8 mouse cellular contexts compared by ENCODE assay signal in genomic region chr11:100860198-100861048, GRCm38 (mm10). TPM values are rescaled to one million over a fixed set of nuclear protein-coding genes. Genes with fewer than 3 reads are reported as not detected.
DNase-seq lines count a peak whose midpoint lies in the region; ATAC-seq lines count a peak whose summit lies in the region.

No protein-coding gene starts in this region.

- peaks cover 13% of the 10 kb centered on the region for H3K4me1 ChIP-seq in forebrain, embryonic 15.5 days

- peaks cover 77% of the 10 kb centered on the region for H3K27me3 ChIP-seq in forebrain, embryonic 15.5 days

- peak overlapping the region; percentile 40 for H3K4me3 ChIP-seq in forebrain, embryonic 15.5 days

- ATAC-seq in forebrain, embryonic 15.5 days (replicated peaks): 0 out of 2 replicates have a peak, but pooled peaks have one; percentile 26
- peak; percentile 95 to 96 for ATAC-seq in hematopoietic stem cell, adult 5-6 weeks (replicated peaks in 1 of 2; ENCODE audit: insufficient read depth in 1 of 2, low FRiP score in 2 of 2, low TSS enrichment in 1 of 2, low read depth in 1 of 2, poor library complexity in 2 of 2, severe bottlenecking in 2 of 2)

- H3K9me3 ChIP-seq in forebrain, embryonic 15.5 days: no peaks in the 10 kb centered on the region

- H3K36me3 ChIP-seq in forebrain, embryonic 15.5 days: no peaks in the 10 kb centered on the region

- no peak overlapping the region for H3K9ac ChIP-seq in forebrain, embryonic 15.5 days (replicated peaks)

- no peak overlapping the region for H3K27ac ChIP-seq in forebrain, embryonic 15.5 days (replicated peaks)

- DNase-seq in ES-CJ7 (ENCODE audit: low read depth, low spot score): peak; percentile 69
- DNase-seq in brain, adult 2 months (ENCODE audit: low read depth, low spot score): peak; percentile 74
- peak; percentile 41 to 60 for DNase-seq in layer of hippocampus, postnatal 10 days (ENCODE audit: low spot score in 2 of 2)
- DNase-seq in lung, postnatal 36 days: peak; percentile 94
- DNase-seq in retina, embryonic 14.5 days (ENCODE audit: low spot score): peak; percentile 60
- peak; percentile 76 for DNase-seq in urinary bladder, adult 2 months (ENCODE audit: low spot score)

- H3K4me2 ChIP-seq in forebrain, embryonic 15.5 days (replicated peaks): peak overlapping the region; percentile 50

- 2% methylated on average over 51 of the region's 55 CpGs for WGBS in forebrain, embryonic 15.5 days

RNA-seq across cellular contexts. Expression of gene Stat5a, which starts 1.3 kb away (rescaled TPM):
- 0.71 and 1.0 TPM in 2 replicates for polyA plus RNA-seq in forebrain, embryonic 15.5 days (2015; fragmentation: Nextera tagmentation; extraction: Ambion mirVana)
- 48.2 and 54.6 TPM in 2 replicates for total RNA-seq in hematopoietic stem cell, adult 5-6 weeks (2017)
- 1 to 10 TPM; 2.4 to 3.9 TPM for total RNA-seq in layer of hippocampus, postnatal 10 days (2021)
- polyA plus RNA-seq in urinary bladder, adult 2 months (2012; rRNA removed): 9.0 and 11.4 TPM in 2 replicates

RNA-seq across cellular contexts. Expression of gene Stat5b, which starts 9.9 kb away (rescaled TPM):
- polyA plus RNA-seq in forebrain, embryonic 15.5 days (2015; fragmentation: Nextera tagmentation; extraction: Ambion mirVana): 11.4 and 13.3 TPM in 2 replicates
- total RNA-seq in hematopoietic stem cell, adult 5-6 weeks (2017): 58.8 and 66.2 TPM in 2 replicates
- total RNA-seq in layer of hippocampus, postnatal 10 days (2021): 10 to 100 TPM; 12.2 to 13.0 TPM
- polyA plus RNA-seq in urinary bladder, adult 2 months (2012; rRNA removed): 18.1 and 21.5 TPM in 2 replicates

Comparison
In these comparisons a context has a peak if more than half of its experiments do, and no peak if none do; other contexts are left out.
1. RNA of gene Stat5a, which starts 1.3 kb away (total RNA-seq): 48.2 to 54.6 TPM in hematopoietic stem cell, adult 5-6 weeks; 2.4 to 3.9 TPM in layer of hippocampus, postnatal 10 days; every median in the first group is over 10 times any median in the second.
2. Peak in every context shown above with its lines, with median percentiles within 50 percentile points of each other: DNase-seq.